Comparison of ENCODE assay signal across 10 mouse cellular contexts in the genomic region with DNA sequence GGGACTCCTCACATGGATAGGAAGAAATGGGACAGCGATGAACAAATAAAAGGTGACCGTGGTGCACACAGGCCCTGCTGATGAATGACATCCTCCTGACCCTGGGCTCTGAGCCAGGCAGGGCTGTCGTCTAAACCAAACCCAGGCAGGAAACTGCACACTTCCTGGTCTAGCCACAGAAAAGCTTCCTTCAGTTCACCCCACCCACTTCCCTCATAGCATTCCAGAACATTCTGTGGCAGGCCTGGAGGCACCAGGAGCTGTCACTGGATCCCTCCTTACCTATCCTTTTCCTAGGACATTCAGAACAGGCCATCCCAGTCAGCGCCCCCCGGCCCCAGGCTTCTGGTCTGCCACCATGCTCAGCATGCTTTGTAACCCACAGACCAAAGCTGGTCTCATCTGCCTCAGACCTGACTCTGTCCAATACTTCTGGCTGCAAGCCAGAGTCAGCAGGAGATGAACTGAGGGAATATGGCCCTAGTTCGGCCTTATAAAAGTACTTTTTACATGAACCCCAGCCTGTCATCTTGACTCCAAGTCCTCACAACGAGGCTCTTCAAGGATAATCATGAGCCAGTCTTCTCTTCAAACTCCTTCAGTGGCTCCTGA. TPM values are rescaled to one million over a fixed set of nuclear protein-coding genes. Genes with fewer than 3 reads are reported as not detected.
DNase-seq lines count a peak whose midpoint lies in the region; ATAC-seq and TF ChIP-seq lines count a peak whose summit lies in the region.
"Had no signal": no experiment of that assay in that cellular context is flagged by ENCODE, and none has a peak within 500 bp of the region (broad histone marks: within the 10 kb centered on the region; RNA-seq: fewer than 3 reads in every experiment).

No protein-coding gene starts in this region.

- peak; percentile 18 for DNase-seq in layer of hippocampus, adult 9-11 months
- DNase-seq in layer of hippocampus, adult 9-10 months (ENCODE audit: low spot score), result no peak
- peak; percentile 91 to 95 for DNase-seq in adrenal gland, adult (ENCODE audit: inconsistent age in 2 of 2, low spot score in 1 of 2)
- DNase-seq in heart, adult 11 months, result peak; percentile 99
- peak; percentile 96 for DNase-seq in kidney, adult 2 months
- DNase-seq in lung, postnatal 0 days (ENCODE audit: low spot score), result peak; percentile 95
- peak; percentile 46 for DNase-seq in thymus, postnatal 0 days (ENCODE audit: low spot score)
- DNase-seq in layer of hippocampus, adult 18-20 months (ENCODE audit: low spot score in 2 of 2), result no peak
- DNase-seq: liver, embryonic 13.5 days had no signal

- H3K27me3 ChIP-seq in kidney, adult 2 months (replicated peaks; ENCODE audit: control insufficient read depth, insufficient read depth, low read length), result no peaks in the 10 kb centered on the region
- no peaks in the 10 kb centered on the region for H3K27me3 ChIP-seq in lung, postnatal 0 days (replicated peaks; ENCODE audit: insufficient read depth, low read length)
- H3K27me3 ChIP-seq: Patski had no signal

- no peaks in the 10 kb centered on the region for H3K36me3 ChIP-seq in kidney, adult 2 months (ENCODE audit: control insufficient read depth, insufficient read depth, low read length)
- H3K36me3 ChIP-seq in lung, postnatal 0 days (ENCODE audit: insufficient read depth, low read length), result no peaks in the 10 kb centered on the region
- H3K36me3 ChIP-seq: liver, embryonic 13.5 days had no signal

- no peak overlapping the region for H3K4me2 ChIP-seq in lung, postnatal 0 days (replicated peaks; ENCODE audit: low read depth, low read length)
- H3K4me2 ChIP-seq: liver, embryonic 13.5 days had no signal

- no peak for TF ChIP-seq CTCF in kidney, adult 2 months (conservative IDR thresholded peaks at IDR 0.05; ENCODE audit: insufficient read depth, insufficient read length, low read depth, low read length)
- TF ChIP-seq CTCF in lung, postnatal 0 days (IDR thresholded peaks at IDR 0.05), result no peak

- TF ChIP-seq EP300 in lung, postnatal 0 days (IDR thresholded peaks at IDR 0.05), result peak; percentile 96

- no peaks in the 10 kb centered on the region for H3K9me3 ChIP-seq in lung, postnatal 0 days (ENCODE audit: low read length)
- H3K9me3 ChIP-seq: liver, embryonic 13.5 days had no signal

- no peak overlapping the region for H3K4me3 ChIP-seq in kidney, adult 2 months (ENCODE audit: insufficient read depth, low read depth, low read length)
- H3K4me3 ChIP-seq in lung, postnatal 0 days (ENCODE audit: low read depth, low read length), result no peak overlapping the region
- H3K4me3 ChIP-seq: liver, embryonic 13.5 days had no signal

- 33% methylated on average over 7 of the region's 7 CpGs for WGBS in kidney, adult 2 months
- WGBS in lung, postnatal 0 days, result 21% methylated on average over 7 of the region's 7 CpGs

- H3K9ac ChIP-seq in lung, postnatal 0 days (replicated peaks; ENCODE audit: low read depth), result no peak overlapping the region
- H3K9ac ChIP-seq: liver, embryonic 13.5 days had no signal

- peak; percentile 86 for ATAC-seq in lung, postnatal 0 days
- ATAC-seq: Patski had no signal

- H3K4me1 ChIP-seq in kidney, adult 2 months (ENCODE audit: control insufficient read depth, insufficient read depth, low read length), result peaks cover 31% of the 10 kb centered on the region
- peaks cover 21% of the 10 kb centered on the region; the same call in 1 of the 2 replicates for H3K4me1 ChIP-seq in lung, postnatal 0 days (ENCODE audit: insufficient read depth, low read depth, low read length)

- H3K27ac ChIP-seq in kidney, adult 2 months (ENCODE audit: insufficient read depth, low read depth, low read length), result peak overlapping the region; percentile 89
- peak overlapping the region; percentile 88 for H3K27ac ChIP-seq in lung, postnatal 0 days (ENCODE audit: low read length)
- H3K27ac ChIP-seq: liver, embryonic 13.5 days had no signal

- peak; percentile 20 for TF ChIP-seq POLR2A in kidney, adult 2 months (IDR thresholded peaks at IDR 0.05; ENCODE audit: low read depth, low read length)

RNA-seq across cellular contexts. Expression of gene Rph3al, which starts 2.3 kb away (rescaled TPM):
- 11.9 and 12.6 TPM in 2 replicates for polyA plus RNA-seq in kidney, adult 2 months (2012; rRNA removed)
- polyA plus RNA-seq in lung, postnatal 0 days (2015; fragmentation: Nextera tagmentation; extraction: Ambion mirVana), result 10.7 and 11.0 TPM in 2 replicates
- polyA plus RNA-seq in thymus, postnatal 0 days (2015; fragmentation: Nextera tagmentation; extraction: Ambion mirVana), result 4.2 and 4.3 TPM in 2 replicates
- total RNA-seq in layer of hippocampus, adult 18-20 months (2021), result 1 to 10 TPM; 5.0 to 5.4 TPM

Comparison
In these comparisons a context has a peak if more than half of its experiments do, and no peak if none do; other contexts are left out.
1. DNase-seq: peak in layer of hippocampus, adult 9-11 months (single experiment), adrenal gland, adult (2 of 2), heart, adult 11 months (single experiment), kidney, adult 2 months (single experiment), lung, postnatal 0 days (single experiment) and thymus, postnatal 0 days (single experiment); none in layer of hippocampus, adult 9-10 months (single experiment) and layer of hippocampus, adult 18-20 months (0 of 2).